ENCODE assay signal across 8 mouse cellular contexts in the genomic region with DNA sequence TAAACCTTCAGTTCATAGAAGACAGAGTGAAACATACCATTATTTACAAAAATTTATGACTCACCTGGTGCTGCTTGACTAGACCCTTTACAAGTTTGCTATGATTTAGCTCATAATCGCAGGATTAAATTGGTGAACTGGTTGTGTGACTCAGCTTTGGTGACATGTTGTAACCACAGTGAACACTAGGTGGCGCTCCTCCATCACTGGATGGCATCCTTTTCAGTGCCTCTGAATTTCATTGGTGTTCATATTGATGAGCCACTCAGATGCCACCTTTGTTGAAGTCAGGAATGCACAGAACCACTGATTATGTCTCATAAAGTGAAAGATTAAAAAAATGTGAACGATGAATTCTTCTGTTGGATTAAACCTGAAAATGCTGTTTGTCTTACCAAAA. TPM values are rescaled to one million over a fixed set of nuclear protein-coding genes. Genes with fewer than 3 reads are reported as not detected.
DNase-seq lines count a peak whose midpoint lies in the region; ATAC-seq and TF ChIP-seq lines count a peak whose summit lies in the region.

No protein-coding gene starts in this region.

- no peak overlapping the region for H3K4me3 ChIP-seq in lung, adult 2 months (replicated peaks; ENCODE audit: extremely low read depth, low read depth, low read length)

- ATAC-seq in frontal cortex, adult (ENCODE audit: low TSS enrichment) = peak; percentile 80

- TF ChIP-seq POLR2A in lung, adult 2 months (IDR thresholded peaks at IDR 0.05; ENCODE audit: borderline replicate concordance, extremely low read depth, low read depth, low read length) = no peak

- no peaks in the 10 kb centered on the region for H3K4me1 ChIP-seq in lung, adult 2 months (ENCODE audit: control insufficient read depth, insufficient read depth, low read length)

- 28% methylated on average over 3 of the region's 3 CpGs for WGBS in lung, adult 2 months

- TF ChIP-seq CTCF in lung, adult 2 months (IDR thresholded peaks at IDR 0.05; ENCODE audit: insufficient read depth, low read length) = peak; percentile 63; the same call in 1 of the 2 replicates

- peak; percentile 74 for DNase-seq in A20 (ENCODE audit: low read depth, low spot score)
- DNase-seq in Muller cell, postnatal 12 days (ENCODE audit: inconsistent ontology term) = peak; percentile 60
- DNase-seq in cerebellum, adult 8-10 months = peak; percentile 74
- DNase-seq in kidney, postnatal 10 days = peak; percentile 85
- DNase-seq in lung, adult 2 months = peak; percentile 68
- peak; percentile 68 for DNase-seq in ovary, postnatal 14 days (ENCODE audit: low spot score)
- DNase-seq in thymus, postnatal 36 days = peak; percentile 49 to 68

RNA-seq across cellular contexts. Expression of gene Blzf1, which starts 9.4 kb away (rescaled TPM):
- 3.3 and 6.0 TPM in 2 replicates for polyA plus RNA-seq in lung, adult 2 months (2012; rRNA removed)

RNA-seq across cellular contexts. Expression of gene Nme7, which starts 12.8 kb away (rescaled TPM):
- 3.0 and 5.0 TPM in 2 replicates for polyA plus RNA-seq in lung, adult 2 months (2012; rRNA removed)

RNA-seq across cellular contexts. Expression of gene Ccdc181, which starts 41.3 kb away (rescaled TPM):
- 3.4 and 5.5 TPM in 2 replicates for polyA plus RNA-seq in lung, adult 2 months (2012; rRNA removed)
